Mouse (Mus musculus): ENCODE results near the gene Macf1. TPM values are rescaled to one million over a fixed set of nuclear protein-coding genes. Genes with fewer than 3 reads are reported as not detected.

Macf1 gene
- 10 to 100 TPM; 49.0 to 55.4 TPM for total RNA-seq (2021)
- long read RNA-seq, experiment 1, partial matches to known transcripts = 3 of 6 reads
- long read RNA-seq, experiment 1, other reads (novel, unspliced or antisense) = 3 of 6 reads
- long read RNA-seq, experiment 2, partial matches to known transcripts = 2 of 4 reads
- long read RNA-seq, experiment 2, other reads (novel, unspliced or antisense) = 2 of 4 reads

GRCm38 (mm10) chr4:123684260-123684659 lies at the start of gene Macf1:
Gene Macf1 (minus strand): TSS chr4:123684360.
- no peak for DNase-seq (ENCODE audit: low spot score)

GRCm38 (mm10) chr4:123733532-123733931 lies 49.4 kb upstream of the Macf1 start:
- no peak for DNase-seq (ENCODE audit: low spot score)

- no peak for DNase-seq (ENCODE audit: low spot score)
Measured at GRCm38 (mm10) chr4:123732921-123733320, 48.8 kb upstream of the Macf1 start.

- DNase-seq (ENCODE audit: low spot score) = no peak
Measured at GRCm38 (mm10) chr4:123732163-123732910, 48.2 kb upstream of the Macf1 start.

GRCm38 (mm10) chr4:123721761-123722160 lies 37.6 kb upstream of the Macf1 start:
- no peak for DNase-seq (ENCODE audit: low spot score)

GRCm38 (mm10) chr4:123718434-123718780 lies 34.2 kb upstream of the Macf1 start:
- DNase-seq (ENCODE audit: low spot score) = no peak

- DNase-seq (ENCODE audit: low spot score) = peak; percentile 97
Measured at GRCm38 (mm10) chr4:123717574-123718433, 33.6 kb upstream of the Macf1 start, which contains the start of gene Ndufs5. Gene Ndufs5 (minus strand): TSS chr4:123718202.

GRCm38 (mm10) chr4:123712431-123712830 lies 28.3 kb upstream of the Macf1 start:
- no peak for DNase-seq (ENCODE audit: low spot score)

- no peak for DNase-seq (ENCODE audit: low spot score)
Measured at GRCm38 (mm10) chr4:123707340-123707739, 23.2 kb upstream of the Macf1 start.

- no peak for DNase-seq (ENCODE audit: low spot score)
Measured at GRCm38 (mm10) chr4:123705340-123705739, 21.2 kb upstream of the Macf1 start.

- DNase-seq (ENCODE audit: low spot score) = no peak
Measured at GRCm38 (mm10) chr4:123693384-123693783, 9.2 kb upstream of the Macf1 start.

GRCm38 (mm10) chr4:123692071-123692470 lies 7.9 kb upstream of the Macf1 start:
- no peak for DNase-seq (ENCODE audit: low spot score)

- DNase-seq (ENCODE audit: low spot score) = no peak
Measured at GRCm38 (mm10) chr4:123690311-123690710, 6.2 kb upstream of the Macf1 start.

- peak; percentile 17 for DNase-seq (ENCODE audit: low spot score)
Measured at GRCm38 (mm10) chr4:123687025-123687781, 3.0 kb upstream of the Macf1 start.

GRCm38 (mm10) chr4:123686368-123687024 lies 2.3 kb upstream of the Macf1 start:
- DNase-seq (ENCODE audit: low spot score) = no peak

GRCm38 (mm10) chr4:123685506-123686242 lies 1.5 kb upstream of the Macf1 start:
- DNase-seq (ENCODE audit: low spot score) = no peak

- no peak for DNase-seq (ENCODE audit: low spot score)
Measured at GRCm38 (mm10) chr4:123685046-123685445, 886 bp upstream of the Macf1 start.

GRCm38 (mm10) chr4:123682291-123682690 lies 1.9 kb downstream of the Macf1 start:
- DNase-seq (ENCODE audit: low spot score) = no peak

- DNase-seq (ENCODE audit: low spot score) = no peak
Measured at GRCm38 (mm10) chr4:123680962-123681361, 3.2 kb downstream of the Macf1 start.

Measured in gastrocnemius, adult 18-20 months (tissue).